Mouse (Mus musculus) testis, postnatal 14 days (tissue): ENCODE measurements around the gene Nwd1.

Experiments used
- DNase-seq: peaks from one replicate; pipeline ENCODE4 v3.0.0; 2021; ENCODE audit warnings: low spot score

Gene Nwd1

DNA sequence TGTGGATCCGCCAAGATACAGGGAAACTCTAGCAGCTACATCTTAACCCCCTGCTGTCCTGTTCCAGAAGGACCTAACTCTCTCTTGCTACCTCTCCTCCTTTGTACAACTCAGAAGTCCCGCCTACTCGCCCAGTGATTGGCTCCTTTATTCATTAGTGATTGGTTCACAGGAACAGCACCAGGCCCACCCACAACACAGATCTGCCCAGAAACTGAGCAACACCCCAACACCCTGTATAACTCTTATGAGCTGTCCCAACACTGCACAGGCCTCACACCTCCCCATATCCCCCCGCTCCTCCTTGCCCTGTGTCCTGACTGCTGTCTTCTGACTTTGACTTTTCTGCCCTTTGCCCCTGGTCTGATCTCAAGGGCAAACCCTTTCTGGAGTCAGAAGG is 119.2 kb downstream of the Nwd1 start:
- DNase-seq, result no peak

GRCm38 (mm10) chr8:72766777-72767176 is 120.3 kb downstream of the Nwd1 start:
- DNase-seq, result no peak
